Mouse (Mus musculus): Measurements from ENCODE around the gene Nr3c2.

GRCm38 (mm10) chr8:77112719-77113118 lies 213.5 kb downstream of the Nr3c2 start:
- no peak for TF ChIP-seq POLR2A (IDR thresholded peaks at IDR 0.05; ENCODE audit: borderline replicate concordance, insufficient read depth, low read length)
- no peak for TF ChIP-seq CTCF (IDR thresholded peaks at IDR 0.05; ENCODE audit: borderline replicate concordance, insufficient read depth, low read depth, low read length)

Data from cerebellum, adult 2 months (tissue).